Mouse (Mus musculus) forebrain, embryonic 14.5 days (tissue): ENCODE measurements around the gene Pacs1. TPM values are rescaled to one million over a fixed set of nuclear protein-coding genes. Genes with fewer than 3 reads are reported as not detected.
A peak's percentile ranks its signal among the peaks of the same experiment; 100 is the strongest.

ENCODE experiments used
- ATAC-seq: fragments of 200-750 bp; cut with Nextera tagmentation; 2 replicates; pipeline ENCODE4 v1.8.0; 2017; ENCODE audit warnings: mild to moderate bottlenecking, moderate library complexity
- DNase-seq: peaks from one replicate; pipeline ENCODE4 v3.0.0-alpha.2; 2015; ENCODE audit warnings: low spot score
- H3K27ac ChIP-seq: fragments of 300-500 bp; sonication (generic); 2 replicates; pipeline ENCODE4 v1.5.1; 2014; ENCODE audit warnings: low read depth, mild to moderate bottlenecking, control low read depth, low read length, moderate library complexity
- H3K27me3 ChIP-seq: fragments of 300-500 bp; sonication (generic); replicated peaks from 2 replicates; pipeline ENCODE4 v1.6.1; 2014; ENCODE audit warnings: low read length, control low read depth, mixed read lengths; ENCODE audit not compliant: control insufficient read depth, insufficient read depth
- H3K36me3 ChIP-seq: fragments of 300-500 bp; sonication (generic); 2 replicates; pipeline ENCODE4 v1.6.1; 2014; ENCODE audit warnings: low read length, control low read depth; ENCODE audit not compliant: control insufficient read depth, insufficient read depth
- H3K4me1 ChIP-seq: fragments of 300-500 bp; sonication (generic); 2 replicates; pipeline ENCODE4 v1.6.1; 2014; ENCODE audit warnings: antibody characterized with exemption, low read length, control low read depth; ENCODE audit not compliant: control insufficient read depth, insufficient read depth
- H3K4me2 ChIP-seq: fragments of 300-500 bp; sonication (generic); 2 replicates; pipeline ENCODE4 v1.6.1; 2014; ENCODE audit warnings: mild to moderate bottlenecking, control low read depth, low read length
- H3K4me3 ChIP-seq: fragments of 300-500 bp; sonication (generic); 2 replicates; pipeline ENCODE4 v1.5.1; 2014; ENCODE audit warnings: low read depth, low read length, control low read depth
- H3K9ac ChIP-seq: fragments of 300-500 bp; sonication (generic); 2 replicates; pipeline ENCODE4 v1.6.1; 2014; ENCODE audit warnings: mild to moderate bottlenecking, low read length, control low read depth, moderate library complexity
- H3K9me3 ChIP-seq: fragments of 300-500 bp; sonication (generic); replicated peaks from 2 replicates; pipeline ENCODE4 v1.6.1; 2016; ENCODE audit warnings: low read length, control low read depth, mixed read lengths; ENCODE audit not compliant: control insufficient read depth
- WGBS: fragments of 180-500 bp; shearing (Covaris S2); extraction: QIAGEN DNeasy Blood & Tissue Kit; methylation state at CpG from one replicate; pipeline ENCODE4 v1.1.7; 2014; 5-methylcytosine and 5-hydroxymethylcytosine counted together
- microRNA-seq: library from miRNA; unstranded; fragments of <30 nt; microRNA quantifications from one replicate; pipeline ENCODE4, GENCODE M21; 2016
- polyA plus RNA-seq: library from polyadenylated mRNA; unstranded; fragments of >200 nt; fragmentation: Nextera tagmentation; extraction: Ambion mirVana; gene quantifications from 2 replicates; pipeline ENCODE4 v1.2.1, GENCODE M21; 2014

The Pacs1 gene
- polyA plus RNA-seq, 1 experiment from 2014 or later, result 25.0 TPM

GRCm38 (mm10) chr19:5083961-5084833, 188.7 kb downstream of the Pacs1 start:
- no peak for ATAC-seq
- no peak for DNase-seq
- WGBS, result 78% methylated on average over 3 of the region's 3 CpGs
- Histone ChIP-seq H3K9ac (peak overlapping the region; percentile 63; the same call in 1 of the 2 replicates), H3K4me2 (peak overlapping the region; percentile 79), H3K4me3 (peak overlapping the region; percentile 46), H3K36me3 (no peaks in the 10 kb centered on the region), H3K27me3 (peaks cover 56% of the 10 kb centered on the region), H3K27ac (no peak overlapping the region), H3K9me3 (no peaks in the 10 kb centered on the region), H3K4me1 (peaks cover 13% of the 10 kb centered on the region)

Small RNA genes lying within 50 kb of the gene (microRNA-seq; reads per million reads assigned to microRNA genes)
- gene Gm27468, result not detected

Other genes with a start within 250 kb of the Pacs1 start
- gene Slc29a2, start 249.3 kb downstream of the Pacs1 start, polyA plus RNA-seq, result 7.4 and 8.0 TPM in 2 replicates
- gene B4gat1, start 234.3 kb downstream of the Pacs1 start, polyA plus RNA-seq, result 45.4 and 55.1 TPM in 2 replicates
- 1.2 and 1.7 TPM in 2 replicates for gene AC124502.3, start 234.2 kb downstream of the Pacs1 start, polyA plus RNA-seq
- 56.2 and 56.8 TPM in 2 replicates for gene Brms1, start 231.8 kb downstream of the Pacs1 start, polyA plus RNA-seq
- gene Rin1, start 222.6 kb downstream of the Pacs1 start, polyA plus RNA-seq, result 1.3 and 1.4 TPM in 2 replicates
- 12.5 and 16.2 TPM in 2 replicates for gene Cd248, start 205.0 kb downstream of the Pacs1 start, polyA plus RNA-seq
- gene Tmem151a, start 187.6 kb downstream of the Pacs1 start, polyA plus RNA-seq, result 5.4 and 7.5 TPM in 2 replicates
- 71.6 and 95.5 TPM in 2 replicates for gene Yif1a, start 184.6 kb downstream of the Pacs1 start, polyA plus RNA-seq
- 350 and 370 TPM in 2 replicates for gene Cnih2, start 174.6 kb downstream of the Pacs1 start, polyA plus RNA-seq
- 247 and 250 TPM in 2 replicates for gene Rab1b, start 166.0 kb downstream of the Pacs1 start, polyA plus RNA-seq
- gene Klc2, start 154.6 kb downstream of the Pacs1 start, polyA plus RNA-seq, result 26.2 and 41.1 TPM in 2 replicates
- 298 and 333 TPM in 2 replicates for gene Sf3b2, start 22.3 kb upstream of the Pacs1 start, polyA plus RNA-seq
- 20.9 and 26.3 TPM in 2 replicates for gene Gal3st3, start 25.2 kb upstream of the Pacs1 start, polyA plus RNA-seq
- not detected in 2 replicates for gene Catsper1, start 62.6 kb upstream of the Pacs1 start, polyA plus RNA-seq
- 4.0 and 5.6 TPM in 2 replicates for gene Cst6, start 76.5 kb upstream of the Pacs1 start, polyA plus RNA-seq
- 33.0 and 36.2 TPM in 2 replicates for gene Eif1ad, start 93.6 kb upstream of the Pacs1 start, polyA plus RNA-seq
- gene Banf1, start 94.0 kb upstream of the Pacs1 start, polyA plus RNA-seq, result 417 and 471 TPM in 2 replicates
- gene Sart1, start 115.6 kb upstream of the Pacs1 start, polyA plus RNA-seq, result 58.3 and 64.2 TPM in 2 replicates
- not detected in 2 replicates for gene Tsga10ip, start 129.4 kb upstream of the Pacs1 start, polyA plus RNA-seq
- gene Drap1, start 151.9 kb upstream of the Pacs1 start, polyA plus RNA-seq, result 255 and 263 TPM in 2 replicates
- gene AI837181, start 152.0 kb upstream of the Pacs1 start, polyA plus RNA-seq, result 36.7 and 46.9 TPM in 2 replicates
- gene Fosl1, start 174.4 kb upstream of the Pacs1 start, polyA plus RNA-seq, result not detected in 2 replicates
- 5.9 and 6.4 TPM in 2 replicates for gene Ccdc85b, start 184.8 kb upstream of the Pacs1 start, polyA plus RNA-seq
- gene Fibp, start 187.5 kb upstream of the Pacs1 start, polyA plus RNA-seq, result 153 and 167 TPM in 2 replicates
- gene Ctsw, start 195.4 kb upstream of the Pacs1 start, polyA plus RNA-seq, result 3.4 and 5.3 TPM in 2 replicates
- gene Efemp2, start 200.8 kb upstream of the Pacs1 start, polyA plus RNA-seq, result 25.1 and 29.0 TPM in 2 replicates
- gene Mus81, start 215.3 kb upstream of the Pacs1 start, polyA plus RNA-seq, result 51.8 and 57.1 TPM in 2 replicates
- 4,491 and 4,757 TPM in 2 replicates for gene Cfl1, start 217.3 kb upstream of the Pacs1 start, polyA plus RNA-seq
- gene 1700020D05Rik, start 230.7 kb upstream of the Pacs1 start, polyA plus RNA-seq, result 0.28 TPM in 1 of 2 replicates, not detected in the other
- 55.3 and 73.2 TPM in 2 replicates for gene Snx32, start 237.4 kb upstream of the Pacs1 start, polyA plus RNA-seq